ENCODE assay signal across 8 mouse cellular contexts in the genomic region with DNA sequence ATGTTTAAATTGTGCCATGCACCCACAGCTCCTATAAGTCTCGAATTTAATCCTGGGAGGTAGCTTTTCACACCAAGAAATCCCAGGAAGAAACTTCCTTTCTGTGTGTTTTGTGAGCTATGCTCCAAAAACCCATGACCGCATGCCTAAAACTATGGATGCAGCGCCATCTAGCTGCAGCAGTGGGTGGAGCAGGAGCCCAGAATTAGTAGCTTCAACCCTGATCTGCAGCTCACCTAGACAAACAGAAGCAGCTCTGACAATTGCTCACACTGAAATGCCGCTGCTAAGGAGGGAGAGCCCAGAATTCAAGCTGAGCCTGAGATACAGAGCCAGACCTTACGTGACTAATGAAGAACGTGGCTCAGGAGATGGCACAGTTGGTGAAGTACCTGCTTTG.
DNase-seq lines count a peak whose midpoint lies in the region; ATAC-seq and TF ChIP-seq lines count a peak whose summit lies in the region.

No protein-coding gene starts in this region.

- peak; percentile 92 for TF ChIP-seq CTCF in kidney, postnatal 0 days (IDR thresholded peaks at IDR 0.05; ENCODE audit: low read depth)

- WGBS in embryonic facial prominence, embryonic 14.5 days: 3% methylated on average over 6 of the region's 6 CpGs
- 4% methylated on average over 6 of the region's 6 CpGs for WGBS in heart, embryonic 10.5 days
- 3% methylated on average over 6 of the region's 6 CpGs for WGBS in kidney, postnatal 0 days
- WGBS in limb, embryonic 15.5 days: 3% methylated on average over 6 of the region's 6 CpGs
- 3% methylated on average over 6 of the region's 6 CpGs for WGBS in neural tube, embryonic 12.5 days

- no peaks in the 10 kb centered on the region for H3K9me3 ChIP-seq in embryonic facial prominence, embryonic 14.5 days (ENCODE audit: control insufficient read depth, low read length)
- H3K9me3 ChIP-seq in heart, embryonic 10.5 days: no peaks in the 10 kb centered on the region
- no peaks in the 10 kb centered on the region for H3K9me3 ChIP-seq in kidney, postnatal 0 days (replicated peaks; ENCODE audit: low read length)
- no peaks in the 10 kb centered on the region for H3K9me3 ChIP-seq in limb, embryonic 15.5 days
- H3K9me3 ChIP-seq in neural tube, embryonic 12.5 days: no peaks in the 10 kb centered on the region

- peak; percentile 49 for DNase-seq in A20 (ENCODE audit: low read depth, low spot score)
- peak; percentile 56 to 70 for DNase-seq in adrenal gland, postnatal 4 days (ENCODE audit: low spot score in 2 of 2)
- DNase-seq in embryonic facial prominence, embryonic 14.5 days (ENCODE audit: low spot score): peak; percentile 85
- DNase-seq in heart, embryonic 10.5 days (ENCODE audit: low spot score): peak; percentile 82
- DNase-seq in kidney, postnatal 0 days (ENCODE audit: low spot score): peak; percentile 86
- peak; percentile 47 for DNase-seq in telencephalon, adult 2 months (ENCODE audit: low read depth, low spot score)

- H3K4me3 ChIP-seq in embryonic facial prominence, embryonic 14.5 days (ENCODE audit: low read depth, low read length): no peak overlapping the region
- no peak overlapping the region for H3K4me3 ChIP-seq in heart, embryonic 10.5 days
- no peak overlapping the region for H3K4me3 ChIP-seq in kidney, postnatal 0 days (replicated peaks; ENCODE audit: low read depth, low read length)
- H3K4me3 ChIP-seq in limb, embryonic 15.5 days: no peak overlapping the region
- no peak overlapping the region for H3K4me3 ChIP-seq in neural tube, embryonic 12.5 days

- peak; percentile 45 for ATAC-seq in embryonic facial prominence, embryonic 14.5 days (ENCODE audit: low read depth)
- no peak for ATAC-seq in kidney, postnatal 0 days (replicated peaks; ENCODE audit: low FRiP score, low read depth)
- 0 out of 2 replicates have a peak, but pooled peaks have one; percentile 40 for ATAC-seq in limb, embryonic 15.5 days (ENCODE audit: insufficient number of reproducible peaks, low FRiP score, low TSS enrichment, low read depth)
- ATAC-seq in neural tube, embryonic 12.5 days (ENCODE audit: low FRiP score, low read depth): 0 out of 2 replicates have a peak, but pooled peaks have one; percentile 6

- no peak overlapping the region for H3K27ac ChIP-seq in embryonic facial prominence, embryonic 14.5 days (replicated peaks; ENCODE audit: low read depth, low read length)
- H3K27ac ChIP-seq in heart, embryonic 10.5 days: no peak overlapping the region
- H3K27ac ChIP-seq in kidney, postnatal 0 days: no peak overlapping the region
- H3K27ac ChIP-seq in limb, embryonic 15.5 days: no peak overlapping the region
- H3K27ac ChIP-seq in neural tube, embryonic 12.5 days: no peak overlapping the region

- H3K4me2 ChIP-seq in embryonic facial prominence, embryonic 14.5 days (ENCODE audit: low read depth, low read length): no peak overlapping the region
- no peak overlapping the region for H3K4me2 ChIP-seq in kidney, postnatal 0 days (ENCODE audit: low read length)
- no peak overlapping the region for H3K4me2 ChIP-seq in limb, embryonic 15.5 days
- no peak overlapping the region for H3K4me2 ChIP-seq in neural tube, embryonic 12.5 days (replicated peaks)

- H3K27me3 ChIP-seq in embryonic facial prominence, embryonic 14.5 days (replicated peaks; ENCODE audit: control insufficient read depth, insufficient read depth, low read length): no peaks in the 10 kb centered on the region
- peaks cover 3% of the 10 kb centered on the region; the same call in 1 of the 2 replicates for H3K27me3 ChIP-seq in heart, embryonic 10.5 days (ENCODE audit: insufficient read depth, poor library complexity, severe bottlenecking)
- H3K27me3 ChIP-seq in kidney, postnatal 0 days (ENCODE audit: insufficient read depth, low read length): no peaks in the 10 kb centered on the region
- no peaks in the 10 kb centered on the region for H3K27me3 ChIP-seq in limb, embryonic 15.5 days
- H3K27me3 ChIP-seq in neural tube, embryonic 12.5 days (replicated peaks): no peaks in the 10 kb centered on the region

- no peaks in the 10 kb centered on the region; the same call in 1 of the 2 replicates for H3K4me1 ChIP-seq in embryonic facial prominence, embryonic 14.5 days (ENCODE audit: control insufficient read depth, insufficient read depth, low read length)
- H3K4me1 ChIP-seq in heart, embryonic 10.5 days: peaks cover 3% of the 10 kb centered on the region; the same call in 1 of the 2 replicates
- H3K4me1 ChIP-seq in kidney, postnatal 0 days (replicated peaks; ENCODE audit: insufficient read depth, low read length): no peaks in the 10 kb centered on the region
- H3K4me1 ChIP-seq in limb, embryonic 15.5 days: peaks cover 15% of the 10 kb centered on the region
- peaks cover 6% of the 10 kb centered on the region; the same call in 1 of the 2 replicates for H3K4me1 ChIP-seq in neural tube, embryonic 12.5 days

- H3K9ac ChIP-seq in embryonic facial prominence, embryonic 14.5 days (ENCODE audit: low read depth, low read length): no peak overlapping the region
- no peak overlapping the region for H3K9ac ChIP-seq in kidney, postnatal 0 days (ENCODE audit: low read depth, low read length)
- H3K9ac ChIP-seq in limb, embryonic 15.5 days: no peak overlapping the region
- no peak overlapping the region for H3K9ac ChIP-seq in neural tube, embryonic 12.5 days

- no peaks in the 10 kb centered on the region for H3K36me3 ChIP-seq in embryonic facial prominence, embryonic 14.5 days (ENCODE audit: control insufficient read depth, insufficient read depth, low read length)
- H3K36me3 ChIP-seq in heart, embryonic 10.5 days: no peaks in the 10 kb centered on the region
- H3K36me3 ChIP-seq in kidney, postnatal 0 days (ENCODE audit: insufficient read depth, low read length): no peaks in the 10 kb centered on the region
- H3K36me3 ChIP-seq in limb, embryonic 15.5 days: no peaks in the 10 kb centered on the region
- H3K36me3 ChIP-seq in neural tube, embryonic 12.5 days: no peaks in the 10 kb centered on the region
